Mouse (Mus musculus) heart, adult 2 months (tissue): ENCODE measurements at regions not wholly inside any gene's neighbourhood (a gene's known extent, or its start where the extent isn't known, plus 50 kb on each side); places are given as distances from the start of the nearest gene placed in this dataset.

Experiments used
- DNase-seq, 2 experiments: peaks; one replicate each; pipeline ENCODE4 v3.0.0; 2021
- H3K27ac ChIP-seq: fragments of 200-600 bp; 2 replicates; pipeline ENCODE4 v1.8.1; 2022
- H3K27me3 ChIP-seq: fragments of 200-500 bp; 2 replicates; pipeline ENCODE4 v1.6.1; 2012; ENCODE audit warnings: mild to moderate bottlenecking, low read length, inconsistent platforms, mixed read lengths; ENCODE audit not compliant: control insufficient read depth, insufficient read depth
- H3K36me3 ChIP-seq: fragments of 200-500 bp; 2 replicates; pipeline ENCODE4 v1.6.1; 2012; ENCODE audit warnings: low read length, inconsistent platforms; ENCODE audit not compliant: control insufficient read depth, insufficient read depth
- H3K4me1 ChIP-seq: fragments of 200-500 bp; 2 replicates; pipeline ENCODE4 v1.6.1; 2011; ENCODE audit warnings: low read length; ENCODE audit not compliant: control insufficient read depth, insufficient read depth
- H3K4me3 ChIP-seq: fragments of 200-600 bp; 2 replicates; pipeline ENCODE4 v1.8.1; 2022
- H3K79me2 ChIP-seq: fragments of 200-500 bp; replicated peaks from 2 replicates; pipeline ENCODE4 v1.6.1; 2012; ENCODE audit warnings: mild to moderate bottlenecking, inconsistent platforms, low read length, moderate library complexity, mixed read lengths; ENCODE audit not compliant: control insufficient read depth, insufficient read depth
- H3K9ac ChIP-seq: fragments of 200-500 bp; 2 replicates; pipeline ENCODE4 v1.6.1; 2012; ENCODE audit warnings: low read depth, mild to moderate bottlenecking, control low read depth, inconsistent platforms, low read length, mixed read lengths
- CTCF ChIP-seq: fragments of 200-600 bp; IDR thresholded peaks from 2 replicates; pipeline ENCODE4 v1.8.1; 2022; ENCODE audit warnings: antibody characterized with exemption, mild to moderate bottlenecking, moderate library complexity
- EP300 ChIP-seq: fragments of 200-500 bp; IDR thresholded peaks from 2 replicates; pipeline ENCODE4 v1.6.1; 2011; ENCODE audit warnings: low read depth, low read length, control low read depth; ENCODE audit not compliant: insufficient read depth
- POLR2A ChIP-seq: fragments of 200-500 bp; IDR thresholded peaks from 2 replicates; pipeline ENCODE4 v1.6.1; 2011; ENCODE audit warnings: mild to moderate bottlenecking, low read depth, low read length, control low read depth; ENCODE audit not compliant: insufficient read depth
- WGBS: fragments of 180-500 bp; shearing (Covaris S2); methylation state at CpG from one replicate; pipeline ENCODE4 v1.1.7; 2018; 5-methylcytosine and 5-hydroxymethylcytosine counted together
- intact Hi-C: fragments of 180-260 bp; cut with DNase I; formaldehyde crosslinking; loops from one replicate; pipeline ENCODE4 v1.15.1; 2025

- DNase-seq: no peak
- H3K36me3 ChIP-seq: no peaks in the 10 kb centered on the region
- H3K4me1 ChIP-seq: peaks cover 2% of the 10 kb centered on the region
- H3K79me2 ChIP-seq: no peaks in the 10 kb centered on the region
- H3K4me3 ChIP-seq: no peak overlapping the region
- H3K9ac ChIP-seq: no peak overlapping the region
- intact Hi-C loops: no loop called here
- H3K27me3 ChIP-seq: no peaks in the 10 kb centered on the region
- no peak overlapping the region for H3K27ac ChIP-seq
- TF ChIP-seq EP300 (no peak), POLR2A (no peak), CTCF (no peak)
- 82% methylated on average over 3 of the region's 3 CpGs for WGBS
Observed at GRCm38 (mm10) chr12:16134446-16134845, 317.7 kb upstream of the Trib2 start.

DNA sequence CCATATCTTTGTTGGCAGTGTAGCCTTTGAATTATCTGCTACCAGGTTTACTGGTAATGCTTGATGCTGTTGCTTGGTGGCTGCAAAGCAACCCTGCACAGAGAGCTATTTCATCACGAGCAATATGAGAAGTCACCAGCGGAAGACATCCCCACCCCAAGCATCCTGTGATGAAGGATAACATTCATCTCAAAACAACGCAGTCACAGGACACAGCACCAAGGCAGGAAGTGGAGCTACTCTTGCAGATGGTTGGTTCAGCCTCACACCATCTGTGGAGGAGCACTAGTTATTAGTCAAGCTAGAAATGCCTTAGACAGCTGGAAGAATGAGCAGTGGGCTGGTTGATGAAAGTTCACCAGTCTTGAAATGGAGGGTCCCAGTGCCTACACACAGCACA, 316.5 kb upstream of the Trib2 start:
- intact Hi-C loops: no loop called here
- Histone ChIP-seq H3K4me3 (no peak overlapping the region), H3K4me1 (peaks cover 2% of the 10 kb centered on the region), H3K36me3 (no peaks in the 10 kb centered on the region), H3K79me2 (no peaks in the 10 kb centered on the region), H3K27me3 (no peaks in the 10 kb centered on the region), H3K9ac (no peak overlapping the region), H3K27ac (no peak overlapping the region; the same call in 1 of the 2 replicates)
- peak in 1 of 2 experiments; percentile 52 for DNase-seq
- TF ChIP-seq CTCF: no peak
- TF ChIP-seq EP300: peak; percentile 85; the same call in 1 of the 2 replicates
- 27% methylated on average over 3 of the region's 3 CpGs for WGBS

- Histone ChIP-seq H3K79me2 (no peaks in the 10 kb centered on the region), H3K4me1 (peaks cover 2% of the 10 kb centered on the region), H3K27ac (no peak overlapping the region), H3K9ac (no peak overlapping the region), H3K27me3 (no peaks in the 10 kb centered on the region), H3K36me3 (no peaks in the 10 kb centered on the region), H3K4me3 (no peak overlapping the region)
- WGBS: 36% methylated on average over 1 of the region's 1 CpGs
- no peak for TF ChIP-seq CTCF
- intact Hi-C loops: no loop called here
- no peak for DNase-seq
Observed at GRCm38 (mm10) chr12:16131740-16132077, 315.0 kb upstream of the Trib2 start.

- 45% methylated on average over 2 of the region's 2 CpGs for WGBS
- H3K27me3 ChIP-seq: no peaks in the 10 kb centered on the region
- H3K79me2 ChIP-seq: no peaks in the 10 kb centered on the region
- no peak for DNase-seq
- no peak overlapping the region for H3K4me3 ChIP-seq
- no peak overlapping the region for H3K27ac ChIP-seq
- H3K4me1 ChIP-seq: peaks cover 2% of the 10 kb centered on the region
- TF ChIP-seq POLR2A (no peak), CTCF (no peak), EP300 (no peak)
- H3K36me3 ChIP-seq: no peaks in the 10 kb centered on the region
- no peak overlapping the region for H3K9ac ChIP-seq
- intact Hi-C loops: no loop called here
Observed at GRCm38 (mm10) chr12:16131028-16131739, 314.5 kb upstream of the Trib2 start.

DNA sequence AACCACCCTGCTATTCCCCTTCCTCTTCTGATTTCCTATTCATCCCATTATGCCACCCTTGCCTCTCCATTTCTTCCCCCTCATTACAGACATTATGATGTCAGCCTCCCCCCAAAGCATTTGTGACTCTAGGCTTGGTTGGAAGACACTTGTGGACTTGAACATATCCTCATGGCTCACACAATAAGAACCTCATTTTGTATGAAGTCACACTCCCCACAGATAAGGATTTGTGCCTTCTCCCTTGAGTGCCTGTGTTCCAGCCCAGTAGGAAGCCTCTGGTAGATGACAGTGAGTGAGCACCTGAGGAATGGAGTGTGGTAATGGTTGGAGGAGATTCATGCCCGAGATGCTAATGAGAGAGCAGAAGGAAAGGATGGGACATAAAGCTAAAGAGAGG, 313.9 kb upstream of the Trib2 start:
- H3K27ac ChIP-seq: no peak overlapping the region
- H3K79me2 ChIP-seq: no peaks in the 10 kb centered on the region
- intact Hi-C loops: no loop called here
- H3K36me3 ChIP-seq: no peaks in the 10 kb centered on the region
- H3K27me3 ChIP-seq: no peaks in the 10 kb centered on the region
- WGBS: 79% methylated on average over 1 of the region's 1 CpGs
- H3K4me1 ChIP-seq: peaks cover 2% of the 10 kb centered on the region
- no peak overlapping the region for H3K9ac ChIP-seq
- TF ChIP-seq POLR2A (no peak), CTCF (no peak)
- DNase-seq: no peak
- no peak overlapping the region for H3K4me3 ChIP-seq

GRCm38 (mm10) chr12:16129923-16130322, 313.2 kb upstream of the Trib2 start:
- WGBS: 97% methylated on average over 3 of the region's 3 CpGs
- no peak for DNase-seq
- Histone ChIP-seq H3K4me3 (no peak overlapping the region), H3K9ac (no peak overlapping the region), H3K27ac (no peak overlapping the region), H3K27me3 (no peaks in the 10 kb centered on the region), H3K79me2 (no peaks in the 10 kb centered on the region), H3K36me3 (no peaks in the 10 kb centered on the region), H3K4me1 (peaks cover 2% of the 10 kb centered on the region)
- no peak for TF ChIP-seq EP300
- no peak for TF ChIP-seq CTCF
- TF ChIP-seq POLR2A: no peak
- intact Hi-C loops: no loop called here
